Mouse (Mus musculus): ENCODE measurements around the gene Itsn1.

GRCm38 (mm10) chr16:91938141-91938540 lies 209.1 kb downstream of the Itsn1 start:
- TF ChIP-seq CTCF (IDR thresholded peaks at IDR 0.05; ENCODE audit: extremely low read depth, insufficient read depth, low read length) (no peak), POLR2A (IDR thresholded peaks at IDR 0.05; ENCODE audit: extremely low read depth, insufficient read depth, low read length) (no peak)

All from cortical plate, adult 2 months (tissue).